Mouse (Mus musculus): ENCODE results near the gene Olfr984.

The Olfr984 gene

GRCm38 (mm10) chr9:40114106-40114505, at the start of gene Olfr984:
Gene Olfr984, minus strand, starts transcription at chr9:40114206.
- DNase-seq, result no peak

- no peak for DNase-seq
Measured at GRCm38 (mm10) chr9:40155118-40155644, 41.2 kb upstream of the Olfr984 start.

GRCm38 (mm10) chr9:40141544-40141943, 27.5 kb upstream of the Olfr984 start:
- no peak for DNase-seq

- no peak for DNase-seq
Measured at GRCm38 (mm10) chr9:40139484-40139883, 25.5 kb upstream of the Olfr984 start.

GRCm38 (mm10) chr9:40136987-40137688, 23.1 kb upstream of the Olfr984 start:
- DNase-seq, result peak in 1 of 2 experiments; percentile 4

- DNase-seq, result no peak
Measured at GRCm38 (mm10) chr9:40130556-40130955, 16.6 kb upstream of the Olfr984 start.

- DNase-seq, result no peak
Measured at GRCm38 (mm10) chr9:40130084-40130483, 16.1 kb upstream of the Olfr984 start, which contains the start of gene Olfr985. Gene Olfr985, minus strand, starts transcription at chr9:40130184.

GRCm38 (mm10) chr9:40117287-40117659, 3.3 kb upstream of the Olfr984 start:
- no peak for DNase-seq

- no peak for DNase-seq
Measured at GRCm38 (mm10) chr9:40116645-40117286, 2.8 kb upstream of the Olfr984 start.

- no peak for DNase-seq
Measured at GRCm38 (mm10) chr9:40094769-40095168, 19.2 kb downstream of the Olfr984 start.

GRCm38 (mm10) chr9:40093495-40093894, 20.5 kb downstream of the Olfr984 start, which contains the start of gene Olfr983:
Gene Olfr983, minus strand, starts transcription at chr9:40093595.
- DNase-seq, result no peak

GRCm38 (mm10) chr9:40073529-40073928, 40.5 kb downstream of the Olfr984 start, which contains the start of gene Olfr982:
Gene Olfr982, plus strand, starts transcription at chr9:40073829.
- no peak for DNase-seq

GRCm38 (mm10) chr9:40050138-40050537, 63.9 kb downstream of the Olfr984 start:
- DNase-seq, result no peak
